Mouse (Mus musculus) stomach, postnatal 0 days (tissue): ENCODE data around the gene Polg2.

Source experiments
- CTCF ChIP-seq: IDR thresholded peaks from 2 replicates; pipeline ENCODE4 v1.5.1; 2016; ENCODE audit warnings: antibody characterized with exemption, low read depth, mild to moderate bottlenecking, moderate library complexity
- EP300 ChIP-seq: optimal IDR thresholded peaks from 2 replicates; pipeline ENCODE3; 2016; ENCODE audit warnings: antibody characterized with exemption

- no peak for TF ChIP-seq CTCF
- no peak for TF ChIP-seq EP300
Measured at GRCm38 (mm10) chr11:106766611-106767162, 12.7 kb downstream of the Polg2 start.
